Mouse (Mus musculus) left cerebral cortex, postnatal 25 days (tissue): Measurements from ENCODE around the gene Med22. TPM values are rescaled to one million over a fixed set of nuclear protein-coding genes. Genes with fewer than 3 reads are reported as not detected.

Source experiments
- DNase-seq, 2 experiments: peaks; one replicate each; pipeline ENCODE4 v3.0.0; 2022; ENCODE audit warnings: low spot score in 2 of 2, mixed read lengths in 1 of 2
- intact Hi-C: fragments of 180-260 bp; cut with DNase I; formaldehyde crosslinking; loops from one replicate; pipeline ENCODE4 v1.15.1; 2025
- total RNA-seq, 2 experiments: library from RNA; stranded (reverse); gene quantifications; 2 replicates each; pipeline ENCODE4 v1.2.3; 2021

The Med22 gene
- 10 to 100 TPM; 41.9 to 45.0 TPM for total RNA-seq

DNA sequence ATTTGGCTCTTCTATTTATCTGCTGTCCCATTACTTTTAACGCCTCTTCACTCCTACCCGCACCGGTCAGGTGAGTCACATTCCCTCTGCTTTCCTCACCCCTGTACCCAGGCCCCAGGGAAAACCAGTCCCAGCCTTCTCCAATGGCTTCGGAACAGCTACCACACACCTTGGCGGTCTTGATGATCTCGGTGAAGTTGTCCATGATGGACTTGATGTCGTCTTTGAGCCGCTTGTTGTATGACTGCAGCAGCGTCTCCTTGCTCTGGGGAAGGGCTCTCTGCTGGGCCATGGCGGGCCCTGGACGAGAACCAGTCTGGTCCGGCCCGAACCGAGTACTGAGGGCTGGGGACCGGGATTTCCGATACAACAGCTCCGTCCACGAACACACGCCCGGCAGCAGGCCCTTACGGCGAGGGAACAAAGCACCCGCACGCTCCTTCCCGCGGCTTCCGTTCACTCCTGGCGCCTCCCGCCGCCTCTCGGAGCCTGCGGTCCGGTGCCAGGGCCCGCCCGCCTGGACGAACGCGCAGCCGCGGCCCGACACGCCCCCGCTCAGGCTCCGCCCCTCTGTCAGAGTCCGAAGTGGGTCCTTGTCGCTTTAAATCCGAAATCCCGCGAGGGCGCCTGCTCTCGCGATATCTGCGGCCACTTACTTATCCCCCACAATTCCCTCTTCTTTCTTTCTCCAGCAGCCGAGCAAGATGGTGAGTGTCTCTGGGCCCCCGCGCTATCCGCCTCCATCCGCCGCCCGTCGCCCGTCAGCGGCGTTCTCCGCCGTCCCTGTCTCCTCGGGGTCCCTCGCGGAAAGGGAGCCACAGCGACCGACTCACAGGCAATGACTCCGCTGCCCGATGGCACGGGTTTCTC, at the start of gene Med22, which contains the start of gene Rpl7a:
Gene Med22 (minus strand): TSS at position 554 of the 870 bp plus-strand sequence.
Gene Rpl7a (plus strand): TSS at position 641 of the 870 bp plus-strand sequence.
- DNase-seq, result peak; percentile 99 to 100
- intact Hi-C loops, result loop anchor here (5.0 to 10.0 kb wide), 3 partner anchors 102 to 466 kb away; partner anchors contain the start of genes Sec16a and Slc2a6

DNA sequence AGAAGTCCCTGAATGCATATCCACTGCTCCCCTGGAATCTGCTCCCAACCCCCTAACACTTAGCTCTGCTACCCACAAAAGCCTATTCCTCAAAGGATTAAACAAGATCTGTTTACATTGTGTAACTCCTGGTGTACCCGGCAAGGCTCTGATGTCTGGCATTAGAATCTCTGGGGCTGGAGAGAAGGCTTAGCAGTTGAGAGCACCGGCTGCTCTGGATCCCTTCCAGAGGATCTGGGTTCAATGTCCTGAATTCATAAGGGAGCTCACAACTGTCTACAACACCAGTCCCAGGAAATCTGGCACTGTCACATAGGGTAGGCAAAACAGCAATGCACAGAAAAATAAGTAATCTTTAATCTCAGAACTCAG, 47.0 kb upstream of the Med22 start:
- no peak for DNase-seq
- intact Hi-C loops, result no loop called here

DNA sequence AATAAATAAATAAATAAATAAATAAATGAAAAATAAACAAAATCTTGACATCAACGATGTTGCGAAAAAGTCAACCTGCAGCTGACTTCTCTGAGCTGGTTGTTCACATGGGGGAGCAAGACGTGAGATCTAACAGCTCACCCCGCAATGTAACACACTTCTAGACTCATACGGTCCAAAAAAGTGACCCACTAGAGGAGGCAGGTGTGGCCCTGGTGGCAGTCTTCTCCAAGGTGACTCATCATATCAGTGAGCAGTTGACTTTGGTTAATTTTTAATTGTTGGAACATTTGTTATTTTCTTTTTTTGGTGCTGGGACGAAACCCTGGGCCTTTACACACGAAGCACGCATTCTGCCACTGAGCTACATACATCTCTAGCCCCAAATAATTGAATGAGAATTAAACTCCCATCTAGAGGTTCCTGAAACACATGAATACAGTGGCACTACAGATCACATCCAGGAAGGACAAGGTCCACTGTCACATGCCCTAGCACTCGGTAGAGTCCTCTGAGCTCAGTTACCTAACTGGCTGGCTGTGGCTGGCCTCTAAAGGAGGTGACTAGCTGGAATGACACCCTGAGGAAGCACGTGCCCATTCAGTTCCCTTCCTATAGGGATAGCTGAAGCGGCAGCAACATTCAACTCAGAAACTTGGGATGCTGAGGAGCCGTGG, 46.5 kb upstream of the Med22 start:
- intact Hi-C loops, result no loop called here
- DNase-seq, result no peak

DNA sequence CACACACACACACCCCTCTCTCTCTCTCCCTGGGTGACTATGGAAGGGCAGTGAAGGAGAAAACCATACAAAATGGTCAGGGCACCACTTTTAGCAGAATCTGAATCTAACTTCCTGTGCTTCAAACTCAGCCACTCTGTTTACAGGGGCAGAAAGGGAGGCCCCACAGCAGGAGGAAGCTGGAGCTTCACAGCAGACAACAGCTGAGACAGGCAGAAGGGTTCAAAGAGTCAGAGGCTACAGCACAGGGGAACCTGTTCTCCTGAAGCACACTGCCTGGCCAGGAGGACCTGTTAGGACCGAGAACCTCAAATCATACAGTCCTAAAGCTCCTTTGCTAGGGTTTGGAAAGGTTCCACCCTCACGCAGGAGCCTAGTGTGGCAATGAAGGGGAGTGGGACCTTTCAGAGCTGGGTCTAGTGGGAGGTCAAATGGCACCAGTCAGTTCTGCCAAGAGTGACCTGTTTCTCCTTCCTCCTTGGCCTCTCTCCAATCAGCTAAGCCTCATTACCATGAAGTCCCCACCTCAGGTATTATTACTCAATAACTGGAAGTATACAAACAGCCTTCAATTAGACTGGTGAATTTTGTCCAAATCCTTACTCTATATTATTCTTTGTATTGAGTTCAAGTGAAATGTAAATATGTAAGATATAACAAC, 44.4 kb upstream of the Med22 start:
- intact Hi-C loops, result no loop called here
- no peak for DNase-seq

DNA sequence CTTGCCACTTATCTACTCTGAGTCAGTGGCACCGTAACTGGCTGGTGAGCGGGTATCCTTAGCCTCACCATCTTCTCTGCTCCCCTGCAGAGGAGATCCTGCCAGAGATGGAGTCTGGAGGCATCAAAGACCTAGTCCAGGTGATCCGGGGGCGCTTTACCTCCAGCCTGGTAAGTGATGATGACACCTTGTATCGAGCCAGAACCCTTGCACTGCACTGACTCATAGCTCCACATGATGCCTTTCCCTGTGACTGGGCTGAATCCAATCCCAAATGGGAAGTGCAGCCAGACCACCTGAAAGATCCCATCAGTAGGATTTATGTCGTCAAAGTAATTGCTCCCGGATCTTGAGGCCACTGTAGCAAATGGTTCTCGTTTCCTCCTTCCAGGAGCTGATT, 42.4 kb upstream of the Med22 start:
- DNase-seq, result peak in 1 of 2 experiments; percentile 31
- intact Hi-C loops, result no loop called here

DNA sequence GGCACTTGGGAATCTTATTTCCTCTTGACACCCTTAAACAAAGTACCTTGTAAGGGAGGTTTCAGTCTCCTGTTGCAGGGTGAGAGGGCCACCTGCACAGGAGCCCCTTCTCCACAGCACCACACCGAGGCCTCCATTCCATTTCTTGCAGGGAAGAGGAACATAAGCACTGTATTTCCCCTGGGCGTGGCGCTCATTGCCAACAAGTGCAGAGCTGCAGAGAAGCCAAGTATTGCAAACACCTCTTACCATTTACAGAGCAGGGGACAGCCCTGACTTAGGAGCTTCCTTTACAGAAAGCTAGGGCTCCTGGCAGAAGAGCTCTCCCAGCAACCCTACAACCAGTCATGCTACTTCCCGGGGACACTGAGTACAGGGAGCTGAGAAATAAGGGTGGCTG, 41.7 kb upstream of the Med22 start:
- DNase-seq, result no peak
- intact Hi-C loops, result no loop called here

DNA sequence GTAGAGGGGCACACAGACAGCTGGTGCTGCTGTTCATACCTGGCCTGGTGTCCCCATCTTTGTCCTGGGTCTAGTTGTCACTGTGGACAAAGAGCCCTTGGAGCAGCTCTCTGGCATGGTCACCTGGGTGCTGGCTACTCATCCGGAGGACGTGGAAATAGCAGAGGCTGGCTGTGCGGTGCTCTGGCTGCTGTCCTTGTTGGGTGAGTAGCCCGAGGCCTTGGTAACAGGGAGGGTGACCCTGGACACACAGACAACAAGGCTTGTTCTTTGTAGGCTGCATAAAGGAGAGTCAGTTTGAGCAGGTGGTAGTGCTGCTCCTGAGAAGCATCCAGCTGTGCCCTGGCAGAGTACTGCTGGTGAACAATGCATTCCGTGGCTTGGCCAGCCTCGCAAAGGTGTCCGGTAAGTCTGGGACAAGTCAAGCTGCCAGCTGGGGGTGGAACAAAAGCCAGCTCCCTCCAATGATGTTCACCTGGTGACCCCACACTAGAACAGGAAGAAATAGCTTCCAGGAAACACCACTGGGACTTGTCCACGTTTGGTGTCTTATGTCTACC, 40.9 kb upstream of the Med22 start:
- DNase-seq, result no peak
- intact Hi-C loops, result no loop called here

DNA sequence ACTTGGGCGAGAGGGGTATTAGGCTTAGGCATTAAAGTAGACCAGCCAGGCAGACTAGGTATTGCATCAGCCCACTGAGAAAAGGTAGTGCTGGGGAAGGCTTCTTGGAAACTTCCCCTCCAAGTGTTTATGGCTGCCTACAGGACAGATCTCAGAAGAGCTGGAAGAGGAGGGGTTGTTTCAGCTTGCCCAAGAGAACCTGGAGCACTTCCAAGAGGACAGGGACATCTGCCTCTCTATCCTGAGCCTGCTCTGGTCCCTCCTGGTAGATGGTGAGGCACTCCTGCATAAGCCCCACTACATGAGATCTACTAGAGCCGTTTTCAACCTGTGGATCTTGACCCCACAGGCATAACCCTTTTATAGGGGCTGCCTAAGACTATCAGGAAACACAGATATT, 39.9 kb upstream of the Med22 start:
- intact Hi-C loops, result no loop called here
- DNase-seq, result no peak

DNA sequence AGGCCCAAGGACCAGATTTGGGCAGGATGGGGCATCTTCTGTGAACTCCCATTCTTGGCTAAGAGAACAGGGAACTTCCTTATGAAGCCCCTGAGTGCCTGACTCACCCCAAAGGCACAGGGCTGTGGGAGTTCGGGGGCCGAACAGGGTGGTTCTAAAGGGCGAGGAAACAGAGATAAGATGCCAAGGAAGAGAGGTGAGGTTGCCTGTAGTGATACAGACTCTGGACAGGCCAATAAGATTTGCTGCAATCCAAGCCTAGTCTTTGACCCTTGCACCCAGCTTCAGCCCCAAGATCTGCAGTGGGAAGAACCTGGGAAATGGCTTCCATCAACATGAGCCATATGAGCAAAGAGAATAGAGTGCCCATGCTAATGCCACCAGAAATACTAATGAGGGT, 32.8 kb upstream of the Med22 start:
- no peak for DNase-seq
- intact Hi-C loops, result no loop called here

DNA sequence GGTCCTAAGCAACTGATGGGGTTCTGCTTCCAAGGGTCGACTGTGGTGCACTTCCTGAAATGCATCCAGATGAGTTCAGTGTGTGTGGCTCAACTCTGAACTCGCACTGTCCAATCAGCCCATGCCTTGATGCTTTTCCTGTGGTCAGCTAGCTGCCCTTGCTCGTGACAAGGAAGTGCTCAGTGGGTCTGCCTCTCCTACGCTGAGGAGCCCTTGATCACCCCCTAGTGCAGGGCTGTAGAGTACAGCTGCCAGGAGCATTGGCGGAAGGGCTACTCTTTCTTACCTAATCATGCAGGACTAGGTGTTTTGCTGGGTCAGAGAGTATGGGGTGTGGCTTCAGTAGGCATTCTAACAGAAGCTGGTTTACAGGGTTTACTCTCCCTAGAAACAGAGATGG, 31.1 kb upstream of the Med22 start:
- intact Hi-C loops, result no loop called here

DNA sequence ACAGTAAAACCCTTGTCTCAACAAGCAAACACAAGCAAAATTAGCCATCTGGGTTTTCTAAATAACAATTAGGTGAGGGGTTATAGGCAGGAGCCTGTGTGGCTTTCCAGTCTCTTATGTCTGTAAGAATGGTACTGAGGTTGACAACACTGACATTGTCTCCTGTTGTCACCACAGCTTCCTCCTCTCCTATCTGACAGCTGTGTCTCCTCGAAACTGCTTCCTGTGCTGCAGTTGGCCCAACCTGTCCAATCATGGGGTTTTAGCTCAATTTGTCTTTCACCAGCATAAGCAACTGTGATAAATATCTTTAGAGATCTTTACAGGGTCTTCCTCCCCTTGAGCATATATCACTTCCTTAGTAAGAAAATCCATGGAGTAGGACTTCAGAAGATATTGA, 25.9 kb upstream of the Med22 start:
- intact Hi-C loops, result no loop called here
- no peak for DNase-seq

More for the DNA sequence above, 31.1 kb upstream of the Med22 start:
- no peak for DNase-seq

DNA sequence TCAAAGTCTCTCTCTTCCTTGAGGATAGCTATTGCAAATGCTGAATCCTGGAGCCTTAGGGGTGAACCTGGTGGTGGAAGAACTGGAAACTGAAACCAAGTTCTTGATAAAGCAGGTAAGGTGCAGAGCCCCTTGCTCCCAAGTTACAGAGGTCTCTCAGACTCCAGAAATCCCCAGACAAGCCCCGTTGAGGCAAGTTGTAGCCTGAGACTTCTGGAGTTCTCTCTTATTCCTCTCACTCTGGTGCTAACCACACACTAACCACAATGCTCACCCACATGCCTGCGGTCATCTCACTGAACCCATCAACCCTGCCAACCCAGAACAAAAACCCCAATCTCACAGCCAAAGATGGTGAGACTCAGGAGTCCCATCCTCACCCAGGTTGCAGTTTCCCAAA, 24.8 kb upstream of the Med22 start:
- intact Hi-C loops, result no loop called here
- no peak for DNase-seq

DNA sequence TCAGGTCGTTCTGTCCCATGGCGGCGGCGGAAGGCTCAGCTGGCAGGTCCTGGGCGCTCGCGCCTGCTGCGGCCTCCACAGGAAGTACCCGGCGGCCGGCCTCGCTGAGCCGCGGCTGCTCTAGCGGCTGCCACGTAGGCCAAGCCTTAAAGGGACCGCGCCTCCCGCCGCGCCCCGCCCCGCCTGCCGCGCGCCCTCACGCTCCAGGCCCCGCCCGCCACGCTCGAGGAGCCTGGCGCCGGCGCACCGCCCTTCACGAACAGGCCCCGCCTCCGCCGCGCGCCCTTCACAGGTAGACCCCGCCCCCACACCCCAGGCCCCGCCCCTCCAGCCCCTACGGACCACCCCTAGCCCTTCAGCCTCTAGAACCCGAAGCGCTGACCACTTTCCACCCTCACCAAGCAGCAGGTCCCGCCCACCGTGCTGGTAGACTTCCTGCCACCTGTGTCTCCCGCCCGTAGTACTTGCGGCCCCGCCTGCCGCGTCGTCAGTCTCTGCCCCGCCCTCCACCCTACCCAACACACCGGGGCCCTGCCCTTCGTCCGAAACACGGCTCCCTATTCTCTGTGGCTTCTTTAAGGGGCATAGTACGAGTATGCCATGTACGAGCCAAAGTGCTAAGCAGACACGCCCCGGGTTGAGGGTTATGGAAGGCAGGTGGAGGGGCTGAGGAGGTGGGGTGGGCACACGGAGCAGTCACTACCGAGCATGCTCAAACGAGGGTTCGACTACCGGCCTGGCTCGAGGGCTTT, 23.0 kb upstream of the Med22 start, which contains the start of the genes Surf4 and Stkld1:
Gene Surf4 (minus strand): TSS at position 625 of the 752 bp plus-strand sequence.
Gene Stkld1 (plus strand): TSS at position 744 of the 752 bp plus-strand sequence.
- DNase-seq, result peak; percentile 94
- intact Hi-C loops, result loop anchor here (1.0 to 5.0 kb wide), 2 partner anchors 31 to 79 kb away; partner anchors contain the start of gene Rexo4

DNA sequence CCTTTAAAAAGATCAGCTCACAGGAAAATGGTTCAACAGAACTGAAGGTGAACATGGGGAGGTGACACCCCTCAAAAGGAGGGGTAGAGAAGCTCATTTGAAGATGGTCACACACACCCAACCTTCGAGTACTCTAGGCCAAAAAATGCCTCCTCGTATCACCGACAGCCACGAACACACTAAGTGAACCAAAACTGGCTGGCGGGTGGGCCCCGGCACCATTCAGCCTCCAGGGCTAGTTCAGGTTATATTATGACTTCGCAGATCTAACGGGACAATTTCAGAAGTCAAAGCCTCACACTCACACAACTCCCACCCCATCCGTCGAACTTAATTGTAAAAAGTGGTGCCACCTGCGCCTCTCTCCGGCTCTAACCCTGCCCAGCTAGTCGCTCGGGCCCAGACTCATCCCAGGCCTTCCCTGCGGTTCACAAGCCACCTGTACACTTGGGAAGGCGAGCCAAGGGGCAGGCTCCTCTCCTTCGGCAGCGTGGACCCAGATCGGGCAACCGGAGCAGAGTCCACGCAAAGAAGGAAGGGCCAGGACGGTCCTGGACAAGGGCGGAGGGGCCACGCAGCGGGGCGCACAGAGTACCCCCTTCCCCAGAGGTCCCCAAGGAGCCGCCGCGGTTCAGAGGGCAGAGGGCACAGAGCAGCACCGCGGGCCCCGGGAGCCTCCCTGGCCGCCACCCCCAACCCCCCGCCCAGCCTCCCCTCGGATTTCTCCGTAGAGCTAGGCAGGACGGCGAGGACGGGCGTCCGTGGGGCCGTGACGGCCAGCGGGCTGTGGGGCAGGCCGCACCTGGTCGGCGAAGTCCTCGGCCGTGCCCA, 22.2 kb upstream of the Med22 start:
- intact Hi-C loops, result loop anchor here (1.0 to 5.0 kb wide), 2 partner anchors 32 to 80 kb away; partner anchors contain the start of gene Rexo4
- DNase-seq, result no peak

DNA sequence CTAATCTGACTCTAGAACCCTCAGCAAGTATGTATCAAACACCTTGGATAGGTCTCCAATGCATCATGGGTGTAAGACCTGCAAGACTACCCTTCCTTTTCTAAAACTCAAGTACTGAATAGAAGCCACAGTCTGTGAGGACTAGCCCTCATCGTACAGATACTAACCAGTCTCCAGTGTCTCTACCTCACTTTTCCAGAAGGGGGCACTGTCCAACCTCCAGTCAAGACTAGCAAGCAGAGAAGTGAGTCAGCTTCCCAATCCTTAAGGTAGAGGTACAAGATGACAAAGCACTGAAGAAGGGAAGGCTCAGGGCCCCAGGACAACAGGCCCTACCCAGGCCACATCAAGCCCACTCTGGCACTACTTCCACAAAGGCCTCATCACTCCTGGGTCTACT, 19.9 kb upstream of the Med22 start:
- intact Hi-C loops, result loop anchor here (2.0 to 5.0 kb wide), 3 partner anchors 82 to 306 kb away; no protein-coding TSS in a partner anchor
- peak; percentile 59 to 85 for DNase-seq

DNA sequence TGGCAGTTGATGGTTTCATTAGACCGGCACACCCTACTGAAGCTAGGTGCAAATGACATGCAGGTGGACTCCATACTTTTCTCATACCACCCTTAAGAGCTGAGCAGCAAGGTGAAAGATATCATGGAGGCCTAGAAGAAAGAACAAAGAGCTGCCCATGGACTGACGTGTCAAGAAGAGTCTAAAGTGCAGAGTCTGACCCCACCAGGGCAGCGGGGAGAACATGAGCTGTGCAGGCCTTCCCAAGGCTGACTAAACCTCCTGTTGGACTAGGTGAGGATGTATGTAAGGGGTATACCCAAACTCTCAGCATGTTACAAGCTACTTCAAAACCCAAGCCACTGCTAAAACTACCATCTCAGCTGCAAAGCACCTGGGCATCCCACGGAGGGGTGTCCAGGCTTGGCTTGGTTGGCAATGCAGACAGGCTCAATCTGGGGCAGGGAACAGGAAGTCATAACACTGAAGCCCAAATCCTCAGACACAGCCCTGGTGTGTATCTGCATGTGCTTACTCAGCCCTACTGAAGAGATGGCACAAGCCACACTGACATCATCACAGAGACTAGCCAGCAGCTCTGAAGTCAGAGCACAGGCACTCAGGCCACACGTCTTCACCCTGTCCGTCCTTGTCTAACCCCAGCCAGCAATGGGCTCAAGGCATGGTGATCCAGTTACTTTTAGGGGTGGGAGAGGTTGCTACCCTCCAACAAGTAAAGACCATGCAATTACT, 17.4 kb upstream of the Med22 start:
- intact Hi-C loops, result no loop called here
- no peak for DNase-seq

DNA sequence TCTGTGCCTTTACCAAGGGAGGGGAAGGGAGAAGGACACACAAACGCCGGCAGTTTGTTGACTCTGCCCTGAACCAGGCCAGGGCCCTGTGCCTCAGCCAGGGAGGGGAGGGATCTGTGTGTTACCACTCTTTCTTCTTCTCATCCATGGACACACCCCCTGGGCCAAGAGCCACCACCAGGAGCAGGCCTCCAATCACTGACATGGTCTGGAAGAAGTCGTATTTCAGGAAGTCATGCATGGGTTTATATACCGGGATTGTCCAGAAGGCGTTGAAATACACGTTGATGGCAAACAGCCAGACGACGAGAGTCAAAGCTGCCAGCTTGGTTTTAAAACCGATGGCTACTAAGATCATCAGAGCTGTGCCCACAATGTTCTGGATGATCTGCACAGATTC, 11.3 kb upstream of the Med22 start:
- no peak for DNase-seq
- intact Hi-C loops, result no loop called here
